Mouse (Mus musculus) brain, adult 2 months (tissue): ENCODE results near the gene Casp6.

Experiments used
- DNase-seq: peaks from one replicate; pipeline ENCODE4 v3.0.0; 2011; ENCODE audit warnings: low read depth, low spot score

The Casp6 gene

GRCm38 (mm10) chr3:129901271-129901809 is at the start of gene Casp6:
Gene Casp6, plus strand, starts transcription at chr3:129901425.
- DNase-seq = peak; percentile 73

- DNase-seq = no peak
Observed at GRCm38 (mm10) chr3:129862592-129862991, 38.6 kb upstream of the Casp6 start.

DNA sequence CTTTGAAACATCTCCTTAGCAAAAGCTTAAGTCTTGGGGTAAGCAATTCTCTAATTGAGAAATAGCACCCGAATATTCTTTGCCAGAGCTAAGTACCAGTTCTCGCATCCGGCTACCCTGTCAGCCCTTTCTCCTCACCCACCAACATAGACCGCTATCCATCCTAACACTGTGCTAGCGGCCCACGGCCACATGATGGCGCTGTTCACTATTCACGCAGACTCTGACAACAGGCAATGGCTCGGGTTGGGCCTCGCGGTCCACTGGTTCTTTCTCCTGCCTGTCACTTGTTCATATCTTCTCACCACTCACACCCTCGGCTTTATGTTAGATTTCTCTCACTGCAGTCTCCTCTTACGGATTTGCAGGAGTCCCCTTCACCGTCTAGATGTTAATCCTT is 37.5 kb upstream of the Casp6 start:
- peak; percentile 26 for DNase-seq

DNA sequence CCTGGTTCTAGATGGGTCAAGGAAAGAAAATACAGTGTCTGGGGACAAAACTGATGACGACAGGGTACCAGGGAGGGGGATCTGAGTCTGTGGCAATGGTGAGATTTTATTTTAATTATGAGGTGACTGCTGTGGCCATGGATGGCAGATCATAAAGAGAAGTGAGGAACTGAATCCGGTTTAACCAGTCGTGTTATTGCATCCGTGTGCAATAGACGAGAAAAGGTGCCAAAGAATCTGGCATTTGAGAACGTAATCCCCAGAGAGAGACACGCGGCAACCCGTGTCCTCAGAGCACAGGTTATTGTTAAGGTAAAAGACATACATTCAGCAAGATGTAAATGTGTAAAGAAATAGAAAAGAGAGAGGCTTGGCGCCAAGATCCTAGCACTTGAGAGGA is 23.9 kb upstream of the Casp6 start:
- DNase-seq = no peak

DNA sequence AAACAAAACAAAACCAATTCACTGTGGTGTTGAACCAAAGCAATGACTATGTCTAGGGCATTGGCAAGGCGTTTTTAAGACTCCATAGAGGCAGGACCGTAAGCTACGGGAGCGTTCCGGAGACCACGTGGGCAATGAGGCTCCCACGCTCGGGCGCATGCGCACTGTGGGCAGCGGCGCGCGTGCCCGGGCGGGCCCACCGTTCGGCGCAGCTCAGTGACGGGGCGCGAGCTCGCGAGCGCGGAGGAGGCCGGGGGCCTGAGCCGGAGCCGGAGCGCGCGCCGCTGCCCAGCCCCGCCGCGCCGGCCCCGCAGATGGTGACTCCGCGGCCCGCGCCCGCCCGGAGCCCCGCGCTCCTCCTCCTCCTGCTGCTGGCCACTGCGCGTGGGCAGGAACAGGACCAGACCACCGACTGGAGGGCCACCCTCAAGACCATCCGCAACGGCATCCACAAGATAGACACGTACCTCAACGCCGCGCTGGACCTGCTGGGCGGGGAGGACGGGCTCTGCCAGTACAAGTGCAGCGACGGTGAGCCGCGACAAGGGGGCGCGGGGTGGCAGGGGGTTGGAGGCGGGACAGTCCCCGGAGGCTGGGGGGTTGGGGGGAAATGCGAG is 22.7 kb upstream of the Casp6 start, which contains the start of gene Pla2g12a:
Gene Pla2g12a, plus strand, starts transcription at position 202 of the 617 bp plus-strand sequence.
- DNase-seq = peak; percentile 94

DNA sequence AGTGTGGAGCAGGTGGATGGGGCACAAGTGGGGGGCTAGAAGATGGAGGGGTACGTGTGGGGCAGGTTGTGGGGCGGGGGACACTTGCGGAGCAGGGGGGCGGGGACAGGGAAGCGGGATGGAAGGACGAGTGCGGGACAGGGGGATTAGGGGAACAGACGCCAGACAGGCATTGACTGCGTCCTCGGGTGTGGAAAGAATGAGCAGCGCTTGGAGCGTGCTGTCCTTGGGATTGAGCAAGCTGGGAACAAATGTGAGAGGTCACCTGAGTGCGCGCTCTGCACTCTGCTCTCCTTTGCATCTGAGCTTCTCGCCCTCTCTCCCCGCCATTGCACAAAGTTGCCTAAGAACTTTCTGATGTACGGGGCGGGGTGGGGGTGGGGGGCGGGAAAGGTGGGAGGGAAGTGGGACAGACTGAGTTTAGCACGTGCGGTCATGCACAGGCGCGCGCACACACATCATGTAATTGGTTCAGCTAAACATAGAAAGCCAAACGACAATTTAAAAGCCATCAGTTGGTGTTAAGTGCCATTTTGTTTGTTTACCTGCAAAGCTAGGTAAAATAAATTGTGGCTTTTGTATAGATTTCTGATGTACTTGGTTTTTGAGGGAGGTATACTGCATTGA is 22.0 kb upstream of the Casp6 start:
- DNase-seq = peak; percentile 43

- DNase-seq = no peak
Observed at GRCm38 (mm10) chr3:129879913-129880312, 21.3 kb upstream of the Casp6 start.

DNA sequence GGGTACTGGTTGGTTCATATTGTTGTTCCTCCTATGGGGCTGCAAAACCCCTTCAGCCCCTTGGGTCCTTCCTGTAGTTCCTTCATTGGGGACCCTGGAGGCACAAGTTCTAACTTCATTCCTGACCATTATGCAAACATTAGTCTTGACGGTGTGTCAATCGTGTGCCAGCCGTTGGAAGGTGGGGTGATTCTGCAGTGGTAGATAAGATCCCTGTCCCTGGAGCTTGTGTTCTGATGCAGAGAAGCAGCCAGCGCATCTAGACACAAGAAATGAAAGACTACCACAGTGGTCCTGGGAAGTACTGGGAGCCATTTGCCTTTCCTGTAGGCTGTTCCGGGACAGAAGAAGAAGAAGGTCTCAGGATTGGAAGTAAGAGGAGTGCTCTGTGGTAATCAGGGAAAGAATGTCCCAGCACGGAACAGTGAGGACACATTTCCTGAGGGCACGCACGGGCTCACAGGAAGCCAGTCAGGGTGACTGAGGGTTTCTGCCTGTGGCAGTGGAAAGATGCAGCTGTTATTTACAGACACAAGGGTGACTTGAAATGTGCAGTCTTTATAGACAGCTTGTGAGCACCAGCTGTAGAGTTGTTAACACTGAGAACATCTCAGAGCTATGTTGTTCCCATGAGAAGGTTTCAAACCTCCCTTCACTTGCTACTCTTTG is 20.2 kb upstream of the Casp6 start:
- no peak for DNase-seq

DNA sequence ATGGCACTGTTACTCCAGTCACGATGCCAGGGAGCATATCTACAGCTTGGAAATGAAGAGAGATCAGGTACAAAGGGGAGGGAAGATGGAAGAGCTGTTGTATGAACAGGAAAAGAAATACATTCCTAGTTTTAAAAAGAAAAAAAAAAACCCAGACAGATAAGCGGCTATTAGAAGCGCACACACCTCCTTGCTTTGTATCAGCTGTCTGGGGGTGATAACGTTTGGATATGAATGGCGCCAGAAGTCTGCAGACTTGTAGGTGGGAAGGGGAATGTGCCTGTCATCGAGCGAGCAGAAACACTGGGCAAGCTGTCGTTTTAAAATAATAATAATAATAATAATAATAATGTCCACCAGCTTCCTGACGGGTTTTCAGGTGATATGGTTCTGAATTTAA is 15.6 kb upstream of the Casp6 start:
- DNase-seq = no peak

- no peak for DNase-seq
Observed at GRCm38 (mm10) chr3:129886430-129886829, 14.8 kb upstream of the Casp6 start.

DNA sequence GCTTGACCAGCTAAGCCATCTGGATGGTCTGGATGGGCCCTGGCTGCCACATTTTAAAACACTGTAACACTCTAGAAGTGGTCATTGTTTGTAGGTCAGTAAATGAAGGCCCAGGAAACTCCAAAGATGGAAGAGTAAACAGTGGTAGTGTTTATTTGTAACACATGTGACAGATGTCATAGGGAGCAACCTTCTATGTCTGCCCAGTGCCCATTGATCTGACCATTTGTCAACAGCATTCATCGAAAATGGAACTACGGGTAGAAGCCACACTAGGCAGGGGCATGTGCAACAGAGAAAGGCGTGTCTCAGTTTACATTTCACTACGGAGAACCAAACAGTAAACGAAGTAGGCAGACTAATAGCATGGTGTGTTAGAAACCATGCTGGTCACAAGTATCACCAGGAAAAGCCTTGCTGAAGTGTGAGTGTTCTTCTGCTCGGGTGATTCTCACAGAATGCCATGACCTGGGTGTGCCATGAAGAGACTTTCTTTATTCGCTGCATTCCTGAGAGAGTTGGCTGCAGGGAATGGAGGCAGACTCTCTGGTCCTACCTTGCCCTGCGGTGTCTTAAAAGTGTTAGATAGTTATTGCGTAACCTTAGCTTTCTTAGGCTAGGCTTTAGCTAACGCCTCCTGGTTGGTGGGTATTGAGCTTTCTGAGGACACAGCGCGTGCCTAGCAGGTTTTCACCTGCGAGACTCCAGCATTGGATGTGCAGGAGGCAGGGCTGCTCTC is 13.3 kb upstream of the Casp6 start:
- DNase-seq = no peak

GRCm38 (mm10) chr3:129892003-129892402 is 9.2 kb upstream of the Casp6 start:
- DNase-seq = no peak

DNA sequence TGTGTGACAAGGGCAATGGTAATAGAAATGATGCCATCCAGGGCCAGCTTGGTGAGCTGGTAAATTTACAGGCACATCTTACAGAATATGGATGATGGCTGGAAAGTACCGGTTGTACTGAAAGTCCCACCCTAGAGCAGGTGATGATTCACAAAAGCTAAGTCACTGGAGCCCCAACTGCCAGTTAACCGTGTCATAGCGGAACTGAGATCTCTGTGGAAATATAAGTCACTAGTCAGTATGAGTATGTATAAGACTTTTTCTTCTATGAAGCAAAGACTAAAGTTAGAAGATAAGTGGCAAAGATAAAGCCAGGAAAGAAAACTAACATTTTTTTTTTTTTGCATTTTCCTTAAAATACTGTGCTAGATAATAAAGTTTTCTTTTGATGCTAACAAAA is 8.1 kb upstream of the Casp6 start:
- no peak for DNase-seq

DNA sequence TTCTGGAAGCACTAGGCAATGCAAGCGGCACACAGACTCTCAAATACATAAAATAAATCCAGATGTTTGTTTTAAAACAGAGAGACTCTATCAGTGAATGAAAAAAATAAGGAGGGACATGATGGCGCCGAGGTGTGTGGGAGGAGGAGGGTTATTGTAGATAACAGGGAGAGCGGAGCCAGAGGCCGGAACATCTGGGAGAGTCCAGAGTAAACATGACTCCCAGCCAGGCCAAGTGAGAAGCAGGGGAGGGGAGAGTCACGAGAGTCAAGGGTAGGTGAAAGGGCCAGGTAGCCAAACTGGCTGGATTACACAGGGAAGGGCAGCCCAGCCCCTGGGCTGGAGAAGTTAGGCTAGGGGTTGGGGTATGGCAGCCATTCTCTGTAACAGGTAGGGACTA is 4.6 kb upstream of the Casp6 start:
- no peak for DNase-seq

DNA sequence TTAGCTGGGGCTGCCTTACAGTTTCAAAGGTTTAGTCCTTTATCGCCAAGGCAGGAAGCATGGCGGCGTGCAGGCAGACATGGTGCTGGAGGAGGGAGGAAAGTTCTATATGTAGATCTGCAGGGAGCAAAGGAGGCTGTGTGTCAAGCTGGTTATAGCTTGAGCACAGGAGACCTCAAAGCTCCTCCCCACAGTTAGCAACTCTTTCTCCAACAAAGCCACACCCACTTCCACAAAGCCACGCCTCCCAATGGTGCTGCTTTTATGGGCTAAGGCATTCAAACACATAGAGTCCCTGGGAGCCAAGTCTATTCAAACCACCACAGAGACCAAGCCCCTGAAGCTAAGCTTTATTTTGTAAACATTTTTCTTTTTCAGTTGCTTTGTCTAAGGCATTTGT is 2.3 kb upstream of the Casp6 start:
- no peak for DNase-seq

DNA sequence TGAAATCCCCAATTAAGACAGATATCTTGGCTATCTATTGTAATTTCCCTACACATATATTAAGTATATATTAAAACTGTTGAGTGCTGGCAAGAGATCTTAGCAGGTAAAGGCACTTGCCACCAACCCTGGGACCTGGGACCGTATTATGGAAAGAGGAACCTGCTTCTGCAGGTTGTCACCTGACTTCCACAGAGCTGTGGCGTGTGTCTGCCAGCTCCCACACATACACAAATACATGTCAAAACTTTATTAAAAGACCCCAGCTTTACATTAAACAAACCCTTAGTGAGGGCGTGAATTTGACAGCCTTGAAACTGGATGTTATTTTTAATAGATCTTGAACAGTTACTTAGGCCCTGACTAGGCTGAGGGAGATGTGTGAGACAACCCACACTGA is 2.1 kb downstream of the Casp6 start:
- DNase-seq = no peak

GRCm38 (mm10) chr3:129903866-129904265 is 2.6 kb downstream of the Casp6 start:
- no peak for DNase-seq

GRCm38 (mm10) chr3:129904381-129905132 is 3.3 kb downstream of the Casp6 start:
- DNase-seq = no peak

- DNase-seq = no peak
Observed at GRCm38 (mm10) chr3:129912025-129912424, 10.8 kb downstream of the Casp6 start.

DNA sequence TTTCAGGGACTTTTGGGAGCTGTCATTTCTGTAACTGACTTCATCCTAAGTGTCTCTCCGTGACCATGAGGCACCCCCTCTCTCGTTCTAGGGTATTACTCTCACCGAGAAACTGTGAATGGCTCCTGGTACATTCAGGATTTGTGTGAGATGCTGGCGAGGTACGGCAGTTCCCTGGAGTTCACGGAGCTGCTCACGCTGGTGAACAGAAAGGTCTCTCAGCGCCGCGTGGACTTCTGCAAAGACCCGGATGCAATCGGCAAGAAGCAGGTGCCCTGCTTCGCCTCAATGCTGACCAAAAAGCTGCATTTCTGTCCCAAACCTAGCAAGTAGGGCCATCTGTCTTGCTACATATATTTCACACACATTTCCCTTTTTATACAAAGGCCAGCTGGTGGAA is 12.0 kb downstream of the Casp6 start:
- no peak for DNase-seq

- DNase-seq = no peak
Observed at GRCm38 (mm10) chr3:129917424-129917823, 16.2 kb downstream of the Casp6 start.
